Mouse (Mus musculus) cortical plate, adult 2 months (tissue): ENCODE measurements around the gene Gm36079.
"Not testable (repeated sequence)": the region's sequence is repeated elsewhere in the genome, so short reads cannot be mapped to it uniquely, and the experiment has no call there.

Source experiments
- CTCF ChIP-seq: fragments of 200-500 bp; IDR thresholded peaks from 2 replicates; pipeline ENCODE4 v1.5.1; 2011; ENCODE audit warnings: mild to moderate bottlenecking, control low read depth, low read length; ENCODE audit not compliant: insufficient read depth; ENCODE audit errors: extremely low read depth
- POLR2A ChIP-seq: fragments of 200-500 bp; IDR thresholded peaks from 2 replicates; pipeline ENCODE4 v1.6.1; 2011; ENCODE audit warnings: mild to moderate bottlenecking, low read length, control low read depth; ENCODE audit not compliant: insufficient read depth; ENCODE audit errors: extremely low read depth

DNA sequence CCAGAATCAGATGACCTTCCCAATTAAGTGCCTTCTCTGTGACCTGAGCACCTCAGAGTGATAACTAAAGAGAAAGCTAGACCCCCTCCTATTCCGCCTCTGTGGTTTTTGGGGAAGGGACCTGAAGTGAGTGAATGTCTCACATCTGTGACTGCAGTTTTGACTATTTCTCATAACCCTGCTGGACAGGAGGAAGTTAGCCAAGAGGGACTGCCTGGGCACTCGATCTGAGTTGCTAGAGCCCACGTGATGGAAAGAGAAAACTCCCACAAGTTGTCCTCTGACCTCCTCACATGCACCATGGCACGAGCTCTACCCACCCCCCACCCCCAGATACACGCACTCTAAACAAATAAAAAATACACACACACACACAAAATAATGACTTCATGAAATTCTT lies 21.8 kb upstream of the Gm36079 start:
- TF ChIP-seq POLR2A, CTCF: not testable (repeated sequence)
